Mouse (Mus musculus) right cerebral cortex, postnatal 25 days (tissue): ENCODE measurements around the gene Stim2.

Experiments used
- DNase-seq: peaks from one replicate; pipeline ENCODE4 v3.0.0; 2022

Stim2 gene

DNA sequence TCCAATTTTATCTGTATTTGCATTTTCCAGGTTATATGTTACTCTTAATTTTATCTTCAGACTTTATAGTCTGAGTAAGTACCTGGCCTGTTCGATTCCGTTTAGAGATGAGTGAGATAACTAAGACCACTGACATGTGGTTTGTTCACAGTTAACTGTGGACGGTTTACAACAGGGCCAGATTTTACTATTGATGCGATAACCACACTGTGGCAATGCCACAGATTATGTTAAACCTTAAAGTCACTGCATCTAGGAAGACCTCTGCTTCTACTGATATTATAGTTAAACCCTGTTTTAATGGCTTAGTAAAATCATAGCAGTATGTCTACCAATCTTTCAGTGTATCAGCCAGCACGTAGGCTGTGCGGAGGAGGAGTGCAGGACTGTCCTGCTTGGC is 53.9 kb downstream of the Stim2 start:
- DNase-seq, result no peak

GRCm38 (mm10) chr5:54053673-54054366 is 55.5 kb downstream of the Stim2 start:
- no peak for DNase-seq

- DNase-seq, result no peak
These were observed 58.0 kb downstream of the Stim2 start for GRCm38 (mm10) chr5:54056266-54056665.

- no peak for DNase-seq
These were observed 61.7 kb downstream of the Stim2 start for GRCm38 (mm10) chr5:54059998-54060397.

GRCm38 (mm10) chr5:54062079-54062478 is 63.8 kb downstream of the Stim2 start:
- DNase-seq, result no peak

DNA sequence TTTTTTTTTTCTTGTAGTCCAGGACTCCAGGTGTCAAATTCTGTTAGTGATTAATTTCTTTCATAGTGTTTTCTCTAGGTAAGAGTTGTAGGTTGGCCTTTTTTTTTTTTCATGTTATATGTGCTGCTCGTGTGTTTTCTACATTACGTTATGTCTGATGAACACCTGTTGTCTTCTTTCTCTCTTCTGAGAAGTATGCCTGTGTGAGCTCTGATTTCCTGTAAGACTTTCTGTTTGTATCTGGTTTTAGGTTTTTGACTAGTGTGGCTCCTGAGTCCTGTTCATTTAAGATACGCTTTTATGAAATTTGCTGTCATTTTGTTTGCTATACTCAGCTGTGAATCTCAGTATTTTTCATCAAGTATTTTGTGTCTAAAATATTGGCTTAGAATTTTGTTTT is 69.3 kb downstream of the Stim2 start:
- no peak for DNase-seq

DNA sequence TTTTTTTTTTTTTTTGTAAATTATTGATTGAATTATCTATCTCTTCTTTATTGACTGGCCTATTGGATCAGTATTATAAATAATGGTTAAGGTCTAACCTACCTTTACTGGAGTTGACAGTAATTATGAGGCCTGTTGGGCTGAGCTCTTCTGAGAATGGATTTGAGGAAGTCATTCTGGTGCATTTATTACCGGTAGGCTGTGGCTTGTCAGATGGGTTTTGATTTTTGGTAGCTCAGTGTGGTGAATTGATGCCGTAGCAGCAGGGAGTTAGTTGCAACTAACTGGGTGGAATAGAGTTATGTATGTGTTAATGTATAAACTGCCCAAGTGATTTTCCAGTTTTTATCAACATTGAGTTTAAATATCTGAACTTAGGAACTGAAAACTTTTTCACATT is 72.2 kb downstream of the Stim2 start:
- no peak for DNase-seq

GRCm38 (mm10) chr5:54071288-54071687 is 73.0 kb downstream of the Stim2 start:
- DNase-seq, result no peak

GRCm38 (mm10) chr5:54071705-54072104 is 73.4 kb downstream of the Stim2 start:
- DNase-seq, result no peak

DNA sequence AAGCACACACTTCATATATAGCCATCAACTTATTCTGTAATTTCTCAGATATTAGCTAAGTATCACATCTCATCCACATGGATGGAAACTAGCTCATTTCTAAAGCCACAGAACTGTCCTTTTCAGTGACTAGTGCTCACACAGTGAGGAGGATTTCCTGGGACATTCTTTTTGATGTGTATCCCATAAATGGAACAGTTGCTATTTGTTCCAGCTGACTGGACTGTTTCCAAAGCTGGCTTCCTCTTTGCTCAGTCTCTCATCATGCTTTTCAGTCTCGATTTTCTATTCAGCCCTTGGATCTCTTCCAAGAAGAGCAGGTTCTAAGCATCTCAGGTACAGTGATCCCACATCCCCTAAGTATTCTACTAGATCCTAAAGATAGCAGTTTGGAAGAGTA is 75.0 kb downstream of the Stim2 start:
- no peak for DNase-seq

DNA sequence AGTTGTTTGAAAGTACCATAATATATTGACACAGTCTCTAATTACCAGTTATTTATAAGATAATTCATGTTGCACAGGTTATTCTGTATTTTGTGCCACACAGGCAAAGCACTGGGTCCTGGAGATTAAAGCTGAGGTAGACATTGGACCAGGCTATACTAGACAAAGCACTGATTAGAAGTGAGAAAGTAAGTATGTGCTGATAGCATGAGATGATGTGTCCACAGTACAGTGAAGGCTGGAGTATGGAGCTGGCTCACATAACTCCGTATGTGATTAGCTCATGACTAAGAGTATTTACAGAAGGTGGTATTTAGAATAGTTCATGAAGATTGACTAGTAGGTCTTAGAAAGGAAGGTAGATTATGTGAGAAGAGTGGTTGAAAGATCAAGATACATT is 81.7 kb downstream of the Stim2 start:
- no peak for DNase-seq

DNA sequence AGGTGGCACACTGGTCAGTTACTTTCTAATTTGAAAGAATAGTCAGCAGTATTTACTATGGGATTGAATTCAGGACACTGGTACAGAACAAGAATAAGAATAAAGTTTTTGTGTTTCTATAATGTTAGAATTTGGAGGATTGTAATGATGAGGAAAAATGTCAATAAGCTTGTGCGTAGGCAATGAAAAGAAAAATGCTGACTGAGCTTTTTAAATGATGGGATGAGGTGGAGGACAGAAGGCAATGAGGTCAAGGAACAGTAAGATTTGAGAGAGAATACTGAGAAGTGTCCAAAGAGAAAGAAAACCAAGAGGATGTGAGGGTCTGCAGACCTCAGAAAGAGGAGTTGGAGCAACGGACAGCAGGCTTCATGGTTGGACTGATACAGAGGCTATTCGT is 89.6 kb downstream of the Stim2 start:
- DNase-seq, result no peak

GRCm38 (mm10) chr5:54098219-54098618 is 99.9 kb downstream of the Stim2 start:
- DNase-seq, result peak; percentile 22

GRCm38 (mm10) chr5:54100916-54101315 is 102.6 kb downstream of the Stim2 start:
- DNase-seq, result peak; percentile 58

DNA sequence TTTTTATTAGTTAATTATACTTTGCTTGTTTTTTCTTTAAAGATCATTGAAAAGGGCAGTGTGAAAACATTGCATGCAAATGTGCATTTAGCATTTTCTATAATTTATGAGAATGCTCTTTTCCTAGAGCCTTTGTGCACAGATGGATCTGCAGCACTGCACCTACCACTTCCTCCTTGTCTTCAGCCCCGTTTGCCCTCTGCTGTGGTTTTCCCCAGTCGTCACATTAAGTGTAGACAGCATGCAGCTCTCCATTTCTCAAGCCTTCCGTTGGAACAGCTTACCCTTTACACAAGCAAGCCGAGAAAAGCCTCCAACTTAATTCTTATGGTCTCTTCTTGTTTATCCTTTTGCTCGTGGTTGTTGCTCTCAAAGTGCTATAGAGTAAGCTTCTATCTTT is 103.0 kb downstream of the Stim2 start:
- no peak for DNase-seq

- DNase-seq, result no peak
These were observed 103.7 kb downstream of the Stim2 start for GRCm38 (mm10) chr5:54101960-54102359.

GRCm38 (mm10) chr5:54106669-54107068 is 108.4 kb downstream of the Stim2 start:
- no peak for DNase-seq

DNA sequence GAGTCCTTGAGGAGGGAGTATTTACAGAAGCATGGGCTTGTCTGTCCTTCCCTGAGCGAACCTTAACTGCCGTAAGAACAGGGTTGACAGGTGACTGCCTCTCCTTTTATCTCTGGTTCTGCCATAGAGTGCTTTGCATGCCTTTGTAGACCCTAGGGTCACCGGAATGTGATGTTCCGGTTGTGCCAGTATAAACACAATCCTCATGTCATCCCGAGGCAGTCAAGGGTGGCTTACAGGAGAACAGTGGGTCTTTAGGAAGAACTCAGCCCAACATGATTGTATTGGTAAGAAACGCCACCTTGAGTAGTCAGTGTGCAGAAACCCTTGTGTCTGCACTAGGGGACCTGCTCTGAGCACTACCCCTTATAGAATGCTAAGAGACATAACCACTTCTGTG is 108.8 kb downstream of the Stim2 start:
- DNase-seq, result no peak

DNA sequence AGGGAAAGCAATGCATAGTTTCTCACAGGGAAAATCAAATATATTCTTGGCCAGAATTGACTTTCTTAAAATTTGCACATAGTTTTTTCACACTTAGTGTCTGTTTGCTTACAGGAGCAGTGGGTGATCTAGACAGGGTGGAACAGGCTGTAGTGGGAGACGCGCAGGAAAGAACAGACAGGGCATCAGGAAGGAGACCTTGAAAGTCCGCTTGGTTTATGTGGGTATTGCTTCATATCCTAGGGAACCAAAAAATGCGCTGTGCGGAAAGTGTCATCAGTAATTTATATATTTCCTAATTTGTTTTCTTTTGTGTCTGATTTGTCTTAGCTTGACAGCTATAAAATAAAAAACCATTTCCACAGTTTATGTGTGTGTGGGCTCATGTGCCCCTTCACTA is 110.8 kb downstream of the Stim2 start:
- DNase-seq, result no peak

GRCm38 (mm10) chr5:54110789-54111188 is 112.5 kb downstream of the Stim2 start:
- no peak for DNase-seq

GRCm38 (mm10) chr5:54113284-54113683 is 115.0 kb downstream of the Stim2 start:
- peak; percentile 45 for DNase-seq

DNA sequence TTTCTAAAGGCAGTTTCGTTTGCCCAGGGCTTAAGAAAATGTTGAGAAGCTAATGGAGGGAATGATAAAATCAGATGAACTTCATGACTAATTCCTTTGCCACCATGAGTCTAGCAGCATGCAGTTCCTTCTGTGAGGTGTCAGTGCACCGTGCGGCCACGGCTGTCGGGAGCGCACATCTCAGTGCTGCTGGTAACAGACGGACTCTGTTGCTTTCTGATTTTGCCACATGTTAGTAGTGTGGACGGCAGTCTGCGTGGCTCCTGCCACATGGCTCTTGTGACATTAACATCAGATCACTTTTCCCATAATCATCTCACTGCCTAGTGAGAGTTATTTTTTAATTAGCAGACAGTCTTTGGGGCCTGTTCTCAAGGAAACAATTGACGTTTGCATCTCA is 118.2 kb downstream of the Stim2 start:
- no peak for DNase-seq

DNA sequence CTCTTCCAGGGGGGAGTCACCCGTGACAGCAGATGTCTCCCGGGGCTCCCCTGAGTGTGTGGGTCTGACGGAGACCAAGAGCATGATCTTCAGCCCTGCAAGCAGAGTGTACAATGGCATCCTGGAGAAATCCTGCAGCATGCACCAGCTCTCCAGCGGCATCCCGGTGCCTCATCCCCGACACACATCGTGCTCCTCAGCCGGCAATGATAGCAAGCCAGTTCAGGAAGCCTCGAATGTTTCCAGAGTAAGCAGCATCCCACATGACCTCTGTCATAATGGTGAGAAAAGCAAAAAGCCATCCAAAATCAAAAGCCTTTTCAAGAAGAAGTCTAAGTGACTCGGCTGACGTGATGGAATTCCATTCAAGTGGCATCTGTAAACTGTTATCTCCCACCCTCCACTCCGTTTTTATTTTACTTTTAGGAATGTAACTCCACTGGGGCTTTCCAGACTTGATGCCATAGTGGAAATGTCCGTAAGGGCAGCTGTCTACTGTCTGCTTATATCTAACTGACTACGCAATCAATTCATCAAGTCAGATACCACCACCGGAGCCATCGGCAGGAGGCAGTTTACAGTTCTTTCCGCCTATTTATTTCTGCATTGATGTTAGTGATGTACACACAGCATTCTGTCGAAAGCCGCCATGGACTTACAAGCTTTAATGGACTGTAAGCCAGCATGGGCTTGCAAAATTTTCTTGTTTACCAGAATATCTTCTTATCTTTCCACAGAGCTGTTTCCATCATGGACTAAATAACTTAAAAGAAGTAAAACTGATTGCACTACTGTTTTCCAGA is 120.3 kb downstream of the Stim2 start:
- DNase-seq, result no peak

- DNase-seq, result no peak
These were observed 149.9 kb downstream of the Stim2 start for GRCm38 (mm10) chr5:54148091-54148795.
